Mouse (Mus musculus) left cerebral cortex, postnatal 25 days (tissue): ENCODE data around the gene Cldn13. TPM values are rescaled to one million over a fixed set of nuclear protein-coding genes. Genes with fewer than 3 reads are reported as not detected.

Experiments
- total RNA-seq, 2 experiments: library from RNA; stranded (reverse); gene quantifications; 2 replicates each; pipeline ENCODE4 v1.2.3; 2021

Cldn13 gene
- total RNA-seq, 2 experiments from 2014 or later: not detected

Other genes starting within 250 kb of the Cldn13 start
- 10 to 100 TPM; 58.7 to 60.1 TPM for gene Limk1, start 226.9 kb downstream of the Cldn13 start, total RNA-seq
- 10 to 100 TPM; 22.5 to 27.1 TPM for gene Eln, start 168.2 kb downstream of the Cldn13 start, total RNA-seq
- gene Tmem270, start 8.8 kb downstream of the Cldn13 start, total RNA-seq: not detected
- 1 to 10 TPM; 9.0 to 9.8 TPM for gene Mettl27, start 16.8 kb upstream of the Cldn13 start, total RNA-seq
- gene Cldn4, start 31.4 kb upstream of the Cldn13 start, total RNA-seq: not detected
- under 1 TPM; 0.39 to 0.62 TPM for gene Cldn3, start 70.7 kb upstream of the Cldn13 start, total RNA-seq
- gene Abhd11, start 93.6 kb upstream of the Cldn13 start, total RNA-seq: 10 to 100 TPM; 35.5 to 41.4 TPM
- gene Stx1a, start 108.0 kb upstream of the Cldn13 start, total RNA-seq: 100 to 1,000 TPM; 388 to 416 TPM
- 10 to 100 TPM; 38.3 to 42.4 TPM for gene Dnajc30, start 148.7 kb upstream of the Cldn13 start, total RNA-seq
- gene Bud23, start 149.4 kb upstream of the Cldn13 start, total RNA-seq: 10 to 100 TPM; 49.7 to 51.0 TPM
- 10 to 100 TPM; 25.3 to 28.7 TPM for gene Vps37d, start 162.7 kb upstream of the Cldn13 start, total RNA-seq
- gene Mlxipl, start 174.4 kb upstream of the Cldn13 start, total RNA-seq: 1 to 10 TPM; 4.6 to 5.7 TPM
- 10 to 100 TPM; 30.1 to 30.7 TPM for gene Tbl2, start 234.1 kb upstream of the Cldn13 start, total RNA-seq